In the genomic region with DNA sequence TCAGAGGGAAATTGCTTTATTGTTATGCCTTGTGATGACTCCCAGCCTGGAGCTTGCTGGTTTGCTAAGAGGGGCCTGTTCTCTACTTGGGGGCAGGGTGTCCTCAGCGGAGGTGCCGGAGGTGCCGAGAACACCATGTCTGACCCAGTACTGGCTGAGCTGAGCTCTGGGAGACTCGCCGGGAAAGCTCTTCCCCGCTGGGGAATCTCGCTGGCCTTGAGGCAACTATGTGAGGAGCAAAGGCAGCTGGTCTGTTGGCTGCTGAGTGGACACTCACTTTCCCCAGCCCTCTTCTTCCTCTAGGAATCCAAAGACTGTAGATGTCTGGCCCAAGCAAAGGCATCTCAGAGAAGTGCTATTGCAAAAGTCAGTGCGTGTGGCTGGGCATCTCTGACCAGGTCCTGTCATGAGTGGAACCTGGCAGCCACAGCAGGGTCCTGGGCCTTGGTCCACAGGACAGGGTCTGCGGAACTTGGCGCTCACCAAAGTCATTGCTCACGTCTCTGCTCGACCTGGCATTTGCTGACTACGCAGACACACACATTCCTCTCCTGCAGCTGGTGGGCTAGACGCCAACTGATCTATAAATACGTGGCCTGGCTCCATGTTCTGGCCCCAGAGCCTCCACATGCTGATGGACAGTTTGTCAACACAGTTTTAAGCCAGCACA, we compare ENCODE assay signal across 9 mouse cellular contexts. TPM values are rescaled to one million over a fixed set of nuclear protein-coding genes. Genes with fewer than 3 reads are reported as not detected.
A peak's percentile ranks its signal among the peaks of the same experiment; 100 is the strongest.
DNase-seq lines count a peak whose midpoint lies in the region; ATAC-seq and TF ChIP-seq lines count a peak whose summit lies in the region.
"Had no signal": no experiment of that assay in that cellular context is flagged by ENCODE, and none has a peak within 500 bp of the region (broad histone marks: within the 10 kb centered on the region; RNA-seq: fewer than 3 reads in every experiment).

No protein-coding gene starts in this region.

- no peak overlapping the region for H3K4me3 ChIP-seq in forebrain, embryonic 15.5 days
- no peak overlapping the region for H3K4me3 ChIP-seq in forebrain, embryonic 12.5 days (replicated peaks)
- no peak overlapping the region for H3K4me3 ChIP-seq in embryonic facial prominence, embryonic 10.5 days
- H3K4me3 ChIP-seq in heart, embryonic 15.5 days: no peak overlapping the region
- no peak overlapping the region for H3K4me3 ChIP-seq in lung, postnatal 0 days (ENCODE audit: low read depth, low read length)
- H3K4me3 ChIP-seq: liver, embryonic 15.5 days had no signal

- 77% methylated on average over 15 of the region's 15 CpGs for WGBS in forebrain, embryonic 15.5 days
- WGBS in forebrain, embryonic 12.5 days: 85% methylated on average over 15 of the region's 15 CpGs
- 87% methylated on average over 15 of the region's 15 CpGs for WGBS in embryonic facial prominence, embryonic 10.5 days
- WGBS in heart, embryonic 15.5 days: 36% methylated on average over 15 of the region's 15 CpGs
- WGBS in lung, postnatal 0 days: 39% methylated on average over 15 of the region's 15 CpGs

- H3K36me3 ChIP-seq in forebrain, embryonic 15.5 days: no peaks in the 10 kb centered on the region
- no peaks in the 10 kb centered on the region for H3K36me3 ChIP-seq in forebrain, embryonic 12.5 days (replicated peaks)
- H3K36me3 ChIP-seq in embryonic facial prominence, embryonic 10.5 days (replicated peaks): no peaks in the 10 kb centered on the region
- H3K36me3 ChIP-seq in heart, embryonic 15.5 days: no peaks in the 10 kb centered on the region
- H3K36me3 ChIP-seq in lung, postnatal 0 days (ENCODE audit: insufficient read depth, low read length): no peaks in the 10 kb centered on the region
- H3K36me3 ChIP-seq: liver, embryonic 15.5 days had no signal

- H3K27me3 ChIP-seq in forebrain, embryonic 15.5 days: no peaks in the 10 kb centered on the region
- no peaks in the 10 kb centered on the region for H3K27me3 ChIP-seq in forebrain, embryonic 12.5 days
- no peaks in the 10 kb centered on the region for H3K27me3 ChIP-seq in embryonic facial prominence, embryonic 10.5 days (replicated peaks; ENCODE audit: low read depth, poor library complexity, severe bottlenecking)
- no peaks in the 10 kb centered on the region for H3K27me3 ChIP-seq in heart, embryonic 15.5 days
- no peaks in the 10 kb centered on the region for H3K27me3 ChIP-seq in lung, postnatal 0 days (replicated peaks; ENCODE audit: insufficient read depth, low read length)
- H3K27me3 ChIP-seq: liver, embryonic 15.5 days had no signal

- no peak for DNase-seq in embryonic facial prominence, embryonic 10.5 days (ENCODE audit: low spot score)
- peak; percentile 94 for DNase-seq in lung, postnatal 0 days (ENCODE audit: low spot score)
- no peak for DNase-seq in layer of hippocampus, adult 18-20 months (ENCODE audit: low spot score in 2 of 2)
- DNase-seq in thymus, postnatal 0 days (ENCODE audit: low spot score): no peak
- DNase-seq in thymus, postnatal 10 days (ENCODE audit: low spot score in 2 of 2): no peak

- H3K27ac ChIP-seq in forebrain, embryonic 15.5 days (replicated peaks): peak overlapping the region; percentile 61
- no peak overlapping the region for H3K27ac ChIP-seq in forebrain, embryonic 12.5 days
- H3K27ac ChIP-seq in embryonic facial prominence, embryonic 10.5 days (replicated peaks): 0 out of 2 replicates have a peak overlapping the region, but pooled peaks have one; percentile 25
- H3K27ac ChIP-seq in heart, embryonic 15.5 days: peak overlapping the region; percentile 95
- H3K27ac ChIP-seq in lung, postnatal 0 days (ENCODE audit: low read length): peak overlapping the region; percentile 77
- H3K27ac ChIP-seq: liver, embryonic 15.5 days had no signal

- H3K4me1 ChIP-seq in forebrain, embryonic 15.5 days: peaks cover 5% of the 10 kb centered on the region; the same call in 1 of the 2 replicates
- no peaks in the 10 kb centered on the region for H3K4me1 ChIP-seq in forebrain, embryonic 12.5 days
- H3K4me1 ChIP-seq in embryonic facial prominence, embryonic 10.5 days: peaks cover 28% of the 10 kb centered on the region
- H3K4me1 ChIP-seq in heart, embryonic 15.5 days (replicated peaks): peaks cover 69% of the 10 kb centered on the region
- peaks cover 3% of the 10 kb centered on the region; the same call in 1 of the 2 replicates for H3K4me1 ChIP-seq in lung, postnatal 0 days (ENCODE audit: insufficient read depth, low read depth, low read length)

- H3K4me2 ChIP-seq in forebrain, embryonic 15.5 days (replicated peaks): no peak overlapping the region
- no peak overlapping the region for H3K4me2 ChIP-seq in forebrain, embryonic 12.5 days
- peak overlapping the region; percentile 30 for H3K4me2 ChIP-seq in heart, embryonic 15.5 days
- no peak overlapping the region for H3K4me2 ChIP-seq in lung, postnatal 0 days (replicated peaks; ENCODE audit: low read depth, low read length)
- H3K4me2 ChIP-seq: liver, embryonic 15.5 days had no signal

- H3K9me3 ChIP-seq in forebrain, embryonic 15.5 days: no peaks in the 10 kb centered on the region
- H3K9me3 ChIP-seq in forebrain, embryonic 12.5 days: no peaks in the 10 kb centered on the region
- no peaks in the 10 kb centered on the region for H3K9me3 ChIP-seq in embryonic facial prominence, embryonic 10.5 days
- no peaks in the 10 kb centered on the region for H3K9me3 ChIP-seq in heart, embryonic 15.5 days (replicated peaks)
- no peaks in the 10 kb centered on the region for H3K9me3 ChIP-seq in lung, postnatal 0 days (ENCODE audit: low read length)
- H3K9me3 ChIP-seq: liver, embryonic 15.5 days had no signal

- no peak for TF ChIP-seq CTCF in lung, postnatal 0 days (IDR thresholded peaks at IDR 0.05)

- H3K9ac ChIP-seq in forebrain, embryonic 15.5 days (replicated peaks): no peak overlapping the region
- no peak overlapping the region for H3K9ac ChIP-seq in forebrain, embryonic 12.5 days
- peak overlapping the region; percentile 20; the same call in 1 of the 2 replicates for H3K9ac ChIP-seq in heart, embryonic 15.5 days
- no peak overlapping the region for H3K9ac ChIP-seq in lung, postnatal 0 days (replicated peaks; ENCODE audit: low read depth)
- H3K9ac ChIP-seq: liver, embryonic 15.5 days had no signal

- peak; percentile 43 for TF ChIP-seq EP300 in lung, postnatal 0 days (IDR thresholded peaks at IDR 0.05)

- no peak for ATAC-seq in forebrain, embryonic 15.5 days (replicated peaks)
- ATAC-seq in forebrain, embryonic 12.5 days (ENCODE audit: low FRiP score): no peak
- ATAC-seq in heart, embryonic 15.5 days (replicated peaks; ENCODE audit: insufficient number of reproducible peaks, insufficient read depth, low FRiP score, low read depth): peak; percentile 52
- peak; percentile 81 for ATAC-seq in lung, postnatal 0 days

RNA-seq across cellular contexts. Expression of gene Dbh, which starts 41.2 kb away (rescaled TPM):
- 0.06 TPM in 1 of 2 replicates, not detected in the other for polyA plus RNA-seq in forebrain, embryonic 15.5 days (2015; fragmentation: Nextera tagmentation; extraction: Ambion mirVana)
- polyA plus RNA-seq in forebrain, embryonic 12.5 days (2016; fragmentation: Nextera tagmentation; extraction: Ambion mirVana): not detected in 2 replicates
- 0.25 and 0.87 TPM in 2 replicates for polyA plus RNA-seq in embryonic facial prominence, embryonic 10.5 days (2016; fragmentation: Nextera tagmentation; extraction: Ambion mirVana)
- 0.60 and 6.5 TPM in 2 replicates for polyA plus RNA-seq in heart, embryonic 15.5 days (2015; fragmentation: Nextera tagmentation; extraction: Ambion mirVana)
- 0.17 and 0.37 TPM in 2 replicates for polyA plus RNA-seq in lung, postnatal 0 days (2015; fragmentation: Nextera tagmentation; extraction: Ambion mirVana)
- total RNA-seq in layer of hippocampus, adult 18-20 months (2021): under 1 TPM; 0.25 to 0.27 TPM
- 0.08 and 0.15 TPM in 2 replicates for polyA plus RNA-seq in thymus, postnatal 0 days (2015; fragmentation: Nextera tagmentation; extraction: Ambion mirVana)

RNA-seq across cellular contexts. Expression of gene Sardh, which starts 41.9 kb away (rescaled TPM):
- polyA plus RNA-seq in forebrain, embryonic 15.5 days (2015; fragmentation: Nextera tagmentation; extraction: Ambion mirVana): 3.6 and 4.5 TPM in 2 replicates
- 2.6 and 5.8 TPM in 2 replicates for polyA plus RNA-seq in forebrain, embryonic 12.5 days (2016; fragmentation: Nextera tagmentation; extraction: Ambion mirVana)
- polyA plus RNA-seq in embryonic facial prominence, embryonic 10.5 days (2016; fragmentation: Nextera tagmentation; extraction: Ambion mirVana): 1.5 and 2.9 TPM in 2 replicates
- 18.7 and 21.4 TPM in 2 replicates for polyA plus RNA-seq in heart, embryonic 15.5 days (2015; fragmentation: Nextera tagmentation; extraction: Ambion mirVana)
- 11.5 and 12.6 TPM in 2 replicates for polyA plus RNA-seq in lung, postnatal 0 days (2015; fragmentation: Nextera tagmentation; extraction: Ambion mirVana)
- 1 to 10 TPM; 8.4 to 9.9 TPM for total RNA-seq in layer of hippocampus, adult 18-20 months (2021)
- 3.2 and 3.6 TPM in 2 replicates for polyA plus RNA-seq in thymus, postnatal 0 days (2015; fragmentation: Nextera tagmentation; extraction: Ambion mirVana)

Comparison
In these comparisons a context has a peak if more than half of its experiments do, and no peak if none do; other contexts are left out.
1. ATAC-seq: peak in heart, embryonic 15.5 days (single experiment) and lung, postnatal 0 days (single experiment); none in forebrain, embryonic 15.5 days (single experiment) and forebrain, embryonic 12.5 days (single experiment).